Mouse (Mus musculus): ENCODE results near the gene Astn1.

Gene Astn1

DNA sequence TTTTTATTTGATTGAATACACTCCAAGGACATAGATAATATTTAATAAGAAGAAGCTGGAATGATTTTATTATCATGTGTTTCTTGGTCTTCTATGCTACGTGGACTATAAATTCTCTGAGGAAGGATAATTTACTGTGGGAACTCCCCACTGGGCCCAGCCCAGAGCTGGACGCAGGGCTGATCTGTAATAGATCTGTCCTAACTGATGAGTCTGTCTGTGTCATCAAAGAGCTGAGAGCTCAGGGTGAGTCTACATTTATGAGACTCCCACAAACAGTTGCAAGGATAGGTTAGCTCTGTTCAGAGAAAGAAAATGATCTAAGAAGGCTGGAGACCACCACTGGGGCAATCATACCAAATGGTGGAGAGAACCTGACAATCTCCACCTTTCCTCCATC is 271.4 kb downstream of the Astn1 start:
- DNase-seq = no peak

DNA sequence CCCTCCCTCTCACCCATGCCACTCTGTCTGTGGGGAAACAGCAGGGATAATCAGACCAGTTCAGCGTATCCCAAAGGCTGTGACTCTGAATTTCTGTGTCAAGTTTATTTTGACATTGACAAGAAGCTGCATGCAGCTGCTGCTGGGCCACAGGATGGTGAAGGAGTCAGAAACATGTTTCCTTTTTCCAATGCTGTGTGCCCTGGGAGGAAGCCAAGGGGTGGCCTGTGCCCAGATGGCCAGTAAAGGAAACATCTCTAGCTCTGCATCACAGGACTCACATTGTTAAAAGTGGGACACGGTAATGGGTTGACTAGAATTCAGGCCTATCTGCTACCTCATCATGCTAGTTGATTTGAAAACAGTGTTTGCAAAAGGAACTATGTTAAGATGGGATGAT is 279.2 kb downstream of the Astn1 start:
- DNase-seq = no peak

DNA sequence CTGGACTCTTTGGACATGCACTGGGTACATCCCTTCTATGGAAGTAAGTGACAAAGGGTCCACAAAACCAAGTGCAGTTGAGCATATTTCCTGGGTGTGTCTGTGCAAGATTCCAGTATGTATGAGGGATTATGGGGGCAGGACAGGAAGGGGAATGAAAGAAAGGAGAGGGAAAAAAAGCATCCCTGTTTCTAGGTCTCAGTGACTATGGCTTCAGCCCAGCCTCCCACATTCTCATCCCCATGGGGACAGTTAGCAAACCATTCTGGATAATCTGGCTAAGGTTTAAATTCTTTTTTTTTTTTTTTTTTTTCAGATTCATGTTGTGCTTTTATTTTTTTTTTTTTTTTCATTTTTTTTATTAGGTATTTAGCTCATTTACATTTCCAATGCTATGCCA is 280.2 kb downstream of the Astn1 start:
- DNase-seq = no peak

DNA sequence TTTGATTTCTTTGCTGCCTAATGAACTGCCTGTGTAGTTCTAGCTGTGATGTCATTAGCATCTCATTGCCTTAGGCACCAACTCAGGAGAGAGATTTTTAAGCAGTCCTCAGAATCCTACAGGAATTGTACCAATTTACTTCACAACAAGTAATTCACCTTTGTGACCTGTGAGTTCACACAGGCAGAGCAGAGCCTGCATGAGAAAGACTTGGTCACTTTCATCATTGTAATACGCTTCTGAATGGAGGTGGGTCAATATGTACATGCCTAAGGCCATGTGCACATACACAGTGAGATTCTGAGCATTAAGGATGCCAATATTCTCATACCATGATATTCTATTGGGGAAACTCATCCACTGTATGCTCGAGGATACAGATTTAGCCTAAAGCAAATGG is 290.7 kb downstream of the Astn1 start:
- no peak for DNase-seq

DNA sequence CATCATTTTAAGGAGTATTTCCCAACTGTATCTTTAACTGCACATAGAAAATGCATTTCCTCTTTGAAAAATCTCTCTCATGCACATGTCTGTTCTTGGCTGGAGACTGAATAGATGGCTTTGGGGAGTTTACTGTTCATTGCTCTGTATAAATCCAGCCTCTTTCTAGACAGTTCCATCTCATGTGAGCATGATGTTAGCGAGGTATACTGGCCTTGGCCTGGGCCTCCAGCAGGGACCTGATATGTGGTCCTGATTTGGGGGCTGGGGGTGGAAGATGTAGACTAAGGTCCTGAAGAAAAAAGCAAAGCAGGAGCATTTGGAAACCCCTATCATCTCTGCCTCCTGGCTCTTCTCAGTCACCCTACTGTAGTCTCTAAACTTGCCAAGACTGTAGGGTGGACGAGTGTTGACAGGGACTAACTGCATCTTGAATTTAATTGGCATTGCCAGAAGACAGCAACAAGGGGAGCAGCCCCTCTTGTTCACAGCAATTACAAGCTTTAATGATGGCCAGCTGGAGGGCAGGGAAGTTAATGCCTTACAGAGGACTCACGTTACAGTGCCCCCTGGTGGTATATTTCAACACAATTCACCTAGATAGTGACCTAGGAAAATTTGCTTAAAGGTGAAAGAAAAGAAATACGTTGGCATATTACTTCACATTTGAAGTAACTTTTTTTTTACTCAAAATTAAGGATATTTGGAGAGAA is 291.9 kb downstream of the Astn1 start:
- DNase-seq = no peak

DNA sequence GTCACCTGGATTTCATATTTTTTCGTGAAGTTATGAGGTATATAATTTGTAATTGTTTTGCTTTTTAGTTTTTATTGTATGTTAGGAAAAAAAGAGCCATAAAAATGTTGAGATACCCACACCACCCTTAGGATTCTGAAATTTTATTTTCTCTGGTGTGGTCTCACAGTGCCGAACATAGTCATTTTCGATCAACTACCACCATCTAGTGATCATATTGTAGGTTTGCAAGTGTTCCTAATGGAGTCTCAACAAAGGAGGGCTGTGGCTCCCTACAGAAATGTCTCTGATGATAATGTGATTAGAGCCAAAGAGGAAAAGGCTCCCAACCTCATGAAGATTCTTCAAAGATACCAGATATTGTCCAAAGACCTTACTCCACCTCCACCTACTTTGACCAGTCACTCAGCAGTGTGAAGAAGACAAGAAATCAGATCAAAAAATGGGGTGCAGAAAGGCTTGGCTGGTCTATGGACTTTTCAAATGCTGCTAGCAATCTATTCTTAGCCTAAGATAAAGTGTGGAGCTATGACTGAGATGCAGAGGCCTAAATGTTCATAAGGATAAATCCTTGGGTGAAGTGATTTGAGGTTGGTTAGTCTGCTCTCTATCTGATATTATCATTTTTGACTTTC is 292.6 kb downstream of the Astn1 start:
- no peak for DNase-seq

DNA sequence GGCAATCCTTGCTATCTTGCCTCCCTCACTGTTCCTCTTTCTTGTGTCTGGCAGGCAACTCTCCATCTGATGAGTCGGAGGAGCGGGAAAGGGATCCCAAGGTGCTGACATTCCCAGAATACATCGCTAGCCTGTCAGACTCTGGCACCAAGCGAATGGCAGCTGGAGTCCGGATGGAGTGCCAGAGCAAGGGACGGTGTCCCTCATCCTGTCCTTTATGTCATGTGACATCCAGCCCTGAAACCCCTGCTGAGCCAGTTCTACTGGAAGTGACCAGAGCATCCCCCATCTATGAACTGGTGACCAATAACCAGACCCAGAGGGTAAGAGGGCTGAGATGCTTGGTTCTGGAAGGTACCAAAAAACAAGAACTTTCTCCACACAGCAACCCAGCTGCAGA is 294.9 kb downstream of the Astn1 start:
- DNase-seq = no peak

DNA sequence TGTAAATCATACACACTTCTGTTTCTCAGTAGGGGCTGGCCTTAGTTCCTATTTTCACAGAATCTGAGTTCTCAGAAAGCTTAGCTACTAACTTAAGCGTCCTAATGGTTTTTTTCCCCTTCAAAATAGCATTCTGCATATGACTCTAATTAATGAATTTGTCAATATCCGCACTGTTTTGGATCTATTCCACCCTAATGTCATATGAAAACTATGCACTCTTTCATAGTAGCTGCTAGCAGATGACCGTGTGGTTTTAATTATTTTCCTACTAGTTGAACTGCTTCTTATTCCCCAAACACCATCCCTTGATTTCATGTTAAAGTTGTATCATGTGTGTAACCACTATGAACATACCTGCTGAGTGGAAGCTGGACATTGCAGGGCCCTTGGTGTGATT is 303.9 kb downstream of the Astn1 start:
- no peak for DNase-seq

DNA sequence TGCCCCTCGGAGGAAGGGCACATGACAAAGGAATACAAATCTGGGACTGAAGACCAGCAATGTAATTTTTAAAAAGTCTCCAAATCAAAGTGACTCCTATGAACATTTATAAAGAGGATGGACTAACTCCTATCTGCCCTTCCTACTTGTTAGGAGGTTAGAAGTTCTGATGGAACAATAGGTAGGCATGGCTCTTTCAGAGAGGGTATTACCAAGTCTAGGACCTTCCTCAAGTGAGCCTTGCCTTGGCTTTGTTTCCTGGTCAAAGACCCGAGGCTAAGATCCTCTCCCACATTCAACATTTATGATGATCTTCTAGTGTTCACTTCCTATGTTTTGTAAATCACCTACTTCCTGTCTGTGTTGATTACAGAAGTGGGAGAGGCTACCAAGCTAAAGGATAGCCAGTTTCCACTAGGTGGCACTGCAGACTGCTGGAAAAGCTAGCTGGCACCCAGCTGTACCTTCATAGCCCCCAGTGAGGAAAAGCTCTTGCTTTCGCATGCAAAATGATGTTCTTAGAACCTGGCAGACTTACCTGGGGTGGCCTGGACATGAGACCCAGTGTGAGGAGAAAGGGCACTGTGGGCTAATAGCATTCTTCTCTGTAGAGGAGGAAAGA is 308.0 kb downstream of the Astn1 start:
- DNase-seq = no peak

DNA sequence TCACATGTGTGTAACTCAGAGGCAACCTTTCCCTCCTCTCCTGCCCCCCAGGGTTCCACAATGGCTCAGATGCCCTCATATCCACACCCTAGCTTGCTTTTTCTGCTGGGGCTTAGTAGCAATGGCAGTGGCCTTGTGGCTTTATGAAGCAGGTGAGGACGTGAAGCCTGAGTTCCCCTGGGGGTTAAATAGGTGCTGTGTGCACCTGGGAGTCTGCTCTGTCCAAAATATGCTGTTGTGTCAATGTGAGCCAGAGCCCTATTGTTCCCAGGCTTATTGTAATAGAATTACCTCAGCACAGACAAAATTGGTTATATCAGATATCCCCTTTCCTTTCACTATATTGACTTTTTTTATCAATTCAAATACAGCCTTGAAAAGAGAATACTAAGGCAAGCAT is 325.7 kb downstream of the Astn1 start:
- no peak for DNase-seq

DNA sequence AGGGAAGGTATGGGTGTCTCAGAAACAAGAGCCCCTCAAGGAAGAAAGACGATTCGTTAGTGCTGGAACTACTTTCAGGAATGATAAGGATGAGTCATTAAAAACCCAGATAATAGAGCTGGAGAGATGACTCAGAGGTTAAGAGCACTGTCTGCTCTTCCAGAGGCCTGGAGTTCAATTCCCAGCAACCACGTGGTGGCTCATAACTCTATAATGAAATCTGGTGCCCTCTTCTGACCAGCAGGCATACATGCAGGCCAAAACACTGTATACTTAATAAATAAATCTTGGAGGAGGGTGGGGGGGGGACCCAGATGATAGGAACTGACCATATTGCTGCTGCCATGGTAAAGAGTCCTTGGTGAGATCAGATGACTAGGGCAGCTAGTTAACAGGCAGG is 335.4 kb downstream of the Astn1 start:
- DNase-seq = no peak

DNA sequence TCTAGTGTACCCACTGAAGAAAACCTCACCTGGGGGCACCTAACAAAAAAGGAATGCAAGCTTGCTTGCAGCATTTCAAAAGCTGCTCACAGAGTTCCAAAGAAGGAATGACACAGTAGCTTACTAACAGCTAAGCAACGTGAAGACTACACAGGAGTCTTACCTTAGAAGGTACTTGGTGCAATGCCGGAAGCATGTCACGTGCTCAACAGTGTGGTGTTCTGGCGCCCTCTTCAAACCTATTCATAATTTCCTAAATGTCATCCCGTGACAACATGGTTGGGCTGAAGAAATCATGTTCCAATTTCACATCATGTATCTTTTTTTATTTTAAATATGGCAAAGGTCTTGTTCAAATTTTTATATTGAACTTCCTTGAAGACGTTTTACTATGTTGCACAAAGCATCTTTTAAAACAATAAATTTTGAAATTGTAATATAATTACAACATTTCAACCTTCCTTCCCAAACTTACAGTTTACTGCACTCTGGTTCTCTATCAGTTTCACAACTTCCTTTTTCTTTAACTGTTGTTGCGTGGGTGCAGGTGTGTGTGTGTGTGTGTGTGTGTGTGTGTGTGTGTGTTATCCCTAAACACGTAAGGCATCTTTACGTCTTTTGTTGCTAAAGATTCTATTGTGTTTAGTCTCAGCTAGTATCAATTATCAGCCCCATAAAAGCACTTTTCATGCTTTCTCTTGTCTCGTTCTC is 335.9 kb downstream of the Astn1 start:
- no peak for DNase-seq

DNA sequence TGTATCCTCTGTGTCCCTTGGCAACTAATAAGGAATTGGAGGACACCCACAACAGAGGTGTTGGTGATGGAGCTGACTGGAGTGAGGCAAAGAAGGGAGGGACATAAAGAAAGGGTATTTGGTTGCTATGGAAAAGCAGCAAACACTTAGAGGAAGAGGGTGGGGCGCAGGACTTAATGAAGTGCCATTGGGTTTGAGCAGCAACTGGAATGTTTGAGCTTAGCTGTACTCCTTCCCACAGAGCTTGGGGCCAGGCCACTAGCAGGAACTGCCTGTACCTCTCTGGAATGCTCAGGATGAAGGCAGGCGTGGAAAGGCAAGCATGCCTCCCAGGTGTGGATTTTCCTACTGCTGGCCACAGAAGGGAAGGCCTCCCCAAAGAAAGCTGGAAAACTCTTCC is 337.2 kb downstream of the Astn1 start:
- DNase-seq = no peak

DNA sequence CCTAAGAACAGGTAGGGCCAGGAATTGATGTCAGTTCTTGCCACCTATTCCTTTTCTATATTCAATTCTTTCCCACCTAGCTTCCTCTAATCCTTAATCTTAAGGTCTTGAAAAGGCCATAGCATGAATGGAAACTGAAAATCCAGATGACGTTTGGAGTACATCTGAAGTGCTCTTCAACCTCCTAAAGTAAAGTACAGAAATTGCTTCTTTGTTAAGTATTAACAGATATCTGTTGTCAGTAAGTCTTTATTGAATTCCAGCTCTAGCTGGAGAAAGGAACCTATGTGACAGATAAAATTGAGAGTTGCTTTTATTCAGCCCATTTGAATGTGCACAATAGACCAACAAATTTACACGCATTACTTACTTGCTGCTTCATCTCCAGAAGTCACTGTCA is 338.1 kb downstream of the Astn1 start:
- no peak for DNase-seq

DNA sequence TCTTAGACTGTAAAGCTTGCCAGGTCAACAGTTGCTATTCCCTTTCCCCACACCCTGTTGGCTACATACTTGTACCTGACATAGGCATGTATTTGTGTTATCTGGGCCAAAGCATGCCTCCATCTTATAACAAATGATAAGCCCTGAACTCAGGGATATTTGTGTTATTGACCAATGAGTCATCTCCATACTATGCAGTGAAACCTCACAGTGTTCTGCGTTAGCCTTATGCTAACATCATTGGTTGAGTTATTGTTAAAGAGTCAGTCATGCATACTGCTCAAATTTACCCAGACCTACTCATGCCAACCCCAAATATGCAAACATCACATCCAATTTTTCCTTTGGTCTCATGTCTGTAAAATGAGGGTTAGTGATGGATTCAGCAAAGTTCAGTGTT is 339.3 kb downstream of the Astn1 start:
- no peak for DNase-seq

DNA sequence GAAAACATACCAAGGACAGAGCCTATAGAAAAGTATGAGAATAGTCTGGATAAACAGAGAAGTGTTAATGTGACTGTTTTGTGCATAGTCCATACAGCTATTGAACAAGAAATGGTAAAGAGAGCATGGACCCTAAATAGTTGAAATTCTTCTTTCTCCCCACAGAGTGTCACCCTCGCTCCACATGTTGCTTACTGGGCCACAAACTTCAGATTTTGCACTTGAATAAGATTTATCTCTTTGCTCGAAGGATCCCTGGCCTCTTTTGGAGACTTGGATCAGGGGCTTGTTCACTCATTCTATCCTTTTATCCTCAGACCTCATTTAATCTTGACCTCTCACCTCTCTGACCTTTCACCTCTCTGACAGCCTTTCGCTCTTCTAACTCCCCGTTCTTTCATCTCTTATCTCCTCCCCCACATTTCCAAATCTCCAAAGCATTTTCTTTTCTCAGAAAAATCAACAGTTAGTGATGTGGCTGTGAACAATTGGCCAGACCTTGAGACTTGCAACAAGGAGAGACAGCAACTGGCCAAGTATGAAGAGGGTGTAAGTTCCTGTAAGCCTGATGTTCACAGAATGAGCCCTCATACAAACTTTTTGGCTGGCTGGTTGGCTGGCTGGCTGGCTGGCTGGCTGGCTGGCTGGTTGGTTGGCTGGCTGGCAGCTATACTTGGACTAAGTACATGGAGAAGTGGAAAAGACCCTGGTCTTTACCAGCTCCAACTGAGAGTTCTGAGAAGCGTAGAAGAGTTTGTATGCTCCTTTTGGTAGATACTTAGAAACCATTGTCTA is 351.4 kb downstream of the Astn1 start:
- no peak for DNase-seq

DNA sequence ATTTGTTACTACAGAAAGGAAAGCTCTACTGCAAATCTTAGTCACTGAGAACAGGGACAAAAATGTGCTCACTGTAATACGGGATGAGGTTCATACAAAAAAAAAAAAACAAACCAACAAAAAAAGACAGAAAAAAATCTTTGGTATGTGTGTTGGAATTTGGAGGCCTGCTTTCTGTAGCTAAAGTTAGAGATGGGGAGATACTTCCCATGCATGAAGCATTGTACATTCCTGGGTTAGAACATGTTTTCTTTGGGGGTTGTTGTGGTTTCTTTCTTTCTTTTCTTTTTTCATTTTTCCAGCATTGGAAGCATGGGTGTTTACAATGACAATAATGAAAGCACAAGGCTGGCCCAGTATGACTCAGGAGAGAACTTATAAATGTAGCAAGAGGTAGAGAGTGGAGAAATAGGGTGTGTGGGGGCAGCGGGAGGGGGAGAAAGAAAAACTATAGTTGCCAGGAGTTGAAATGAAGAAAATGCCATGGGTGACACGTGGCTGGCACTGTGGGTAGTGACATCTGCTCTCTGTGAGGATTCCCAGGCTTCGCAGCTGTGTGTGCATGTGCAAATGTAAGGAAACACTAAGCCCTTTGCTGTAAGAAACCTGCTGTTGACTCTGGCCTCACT is 370.9 kb downstream of the Astn1 start:
- no peak for DNase-seq

DNA sequence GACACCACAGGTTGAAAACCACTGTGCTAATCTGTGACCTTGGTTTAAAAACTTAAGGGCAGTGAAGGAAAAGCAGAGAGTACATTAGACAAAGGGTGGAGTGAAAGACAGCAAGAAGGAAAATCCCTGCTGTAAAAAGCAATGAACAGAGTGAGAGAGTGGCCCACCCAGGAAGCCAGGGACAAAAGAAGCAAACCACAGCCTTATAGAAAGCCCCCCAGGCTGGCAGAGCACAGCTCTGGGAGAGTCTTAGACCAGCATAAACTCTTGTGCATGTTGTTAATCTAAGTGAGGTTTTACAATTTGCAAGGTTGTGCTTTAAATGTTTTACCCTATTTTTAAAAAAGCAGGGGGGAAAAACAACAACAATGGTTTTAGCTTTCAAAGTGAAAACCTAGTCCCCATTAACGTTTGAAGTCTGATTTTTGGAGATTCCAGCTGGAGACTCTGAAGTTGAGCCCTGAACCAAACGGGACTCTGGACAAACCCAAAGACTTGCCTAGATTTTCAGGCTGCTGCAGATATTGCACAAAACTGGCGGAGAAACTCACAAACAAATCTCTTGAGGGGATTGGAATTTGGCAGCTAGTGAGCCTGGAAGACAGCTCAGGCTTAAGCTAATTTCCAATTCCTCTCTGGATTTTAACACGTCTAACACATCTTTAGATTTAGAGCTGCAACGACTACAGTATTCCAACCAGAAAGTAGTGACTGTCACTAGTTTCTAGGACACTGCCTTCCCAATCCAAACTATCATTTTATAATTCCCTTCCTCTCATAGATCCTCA is 377.3 kb downstream of the Astn1 start:
- no peak for DNase-seq

DNA sequence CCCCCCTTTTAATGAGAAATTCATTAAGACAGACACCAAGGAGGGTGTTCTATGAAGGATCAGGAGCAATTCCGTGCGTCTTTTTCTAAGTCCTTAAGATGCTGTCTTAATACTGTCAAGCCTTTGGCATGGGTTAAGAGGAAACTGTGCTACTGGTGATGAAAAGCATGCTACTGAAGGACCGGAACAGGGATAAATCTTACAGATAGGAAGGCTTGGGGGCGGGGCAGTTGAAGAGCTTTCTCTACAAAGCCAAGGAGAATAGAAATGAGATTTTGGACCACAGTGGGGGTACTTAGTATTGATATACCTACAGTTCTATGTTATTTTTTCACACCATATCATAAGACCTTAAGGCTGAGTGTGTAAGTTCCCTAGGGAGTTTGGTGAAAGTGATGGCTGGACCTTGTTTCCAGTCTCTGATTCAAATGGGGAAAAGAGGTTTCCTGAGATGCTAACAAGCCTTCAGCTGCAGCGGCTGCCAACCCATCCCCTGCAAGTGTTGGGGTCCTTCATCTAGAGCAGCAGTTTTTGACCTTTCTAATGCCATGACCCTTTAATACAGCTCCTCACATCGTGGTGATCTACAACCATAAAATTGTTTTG is 378.2 kb downstream of the Astn1 start:
- no peak for DNase-seq

DNA sequence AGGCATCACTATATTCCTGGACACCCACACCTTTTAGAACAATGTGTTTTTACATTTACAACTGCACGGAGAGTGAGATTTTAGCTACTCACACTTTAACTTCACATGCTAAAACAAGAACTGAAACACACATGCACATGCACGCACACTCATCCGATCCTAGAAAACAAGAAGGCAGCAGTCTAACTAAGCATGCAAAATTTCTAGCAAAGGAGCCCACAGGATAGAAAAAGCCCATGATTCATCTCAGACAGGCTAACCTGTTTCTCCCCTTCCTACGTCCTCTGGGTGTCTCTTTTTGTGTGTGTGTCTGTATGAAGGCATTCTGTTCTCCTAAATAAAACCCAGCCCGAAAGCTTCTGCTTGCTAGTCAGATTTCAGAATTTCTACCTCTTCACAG is 378.9 kb downstream of the Astn1 start:
- DNase-seq = no peak
